Mouse (Mus musculus) neural tube, embryonic 12.5 days (tissue): ENCODE data around the gene Kbtbd8. TPM values are rescaled to one million over a fixed set of nuclear protein-coding genes. Genes with fewer than 3 reads are reported as not detected.

Source experiments
- polyA plus RNA-seq: library from polyadenylated mRNA; unstranded; fragments of >200 nt; fragmentation: Nextera tagmentation; extraction: Ambion mirVana; gene quantifications from 2 replicates; pipeline ENCODE4 v1.2.1, GENCODE M21; 2016

The Kbtbd8 gene
- polyA plus RNA-seq, 1 experiment from 2014 or later = 8.1 TPM

Other genes starting within 250 kb of the Kbtbd8 start
- not detected in 2 replicates for gene Gm10234, start 204.9 kb downstream of the Kbtbd8 start, polyA plus RNA-seq